Mouse (Mus musculus) inflammation-experienced regulatory T-cells, adult 6 months (primary cell): Measurements from ENCODE around the gene Mob1b. TPM values are rescaled to one million over a fixed set of nuclear protein-coding genes. Genes with fewer than 3 reads are reported as not detected.
"Not testable (repeated sequence)": the region's sequence is repeated elsewhere in the genome, so short reads cannot be mapped to it uniquely, and the experiment has no call there.

ENCODE experiments used
- ATAC-seq: one replicate; pipeline ENCODE4 v1.8.0; 2017
- polyA plus RNA-seq, 3 experiments: library from polyadenylated mRNA; unstranded; fragments of 100-300 nt; shearing (Covaris generic); gene quantifications; one replicate each; pipeline ENCODE4 v1.2.1; 2017

Gene Mob1b
- polyA plus RNA-seq, 3 experiments from 2014 or later = 8.8 to 11.5 (median 8.9) TPM

DNA sequence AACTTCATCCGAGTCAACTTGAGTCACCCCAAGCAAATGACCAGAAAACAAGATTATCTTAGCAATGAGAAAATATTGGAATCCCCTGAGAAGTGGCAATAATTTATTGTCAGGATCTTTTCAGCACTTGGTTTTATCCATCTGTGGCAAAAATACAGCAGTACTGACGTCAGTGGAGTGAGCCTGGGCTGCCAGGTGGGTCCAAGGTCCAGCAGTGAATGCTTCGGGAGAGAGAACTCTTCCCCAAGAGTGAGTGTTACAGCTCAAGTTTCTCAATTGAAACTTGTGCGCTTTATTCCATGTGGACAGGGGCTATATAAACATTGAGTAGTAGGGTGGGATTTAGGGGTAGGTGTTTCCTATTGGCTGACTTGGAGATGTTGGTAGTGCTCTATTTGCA is 18.6 kb upstream of the Mob1b start:
- no peak for ATAC-seq

DNA sequence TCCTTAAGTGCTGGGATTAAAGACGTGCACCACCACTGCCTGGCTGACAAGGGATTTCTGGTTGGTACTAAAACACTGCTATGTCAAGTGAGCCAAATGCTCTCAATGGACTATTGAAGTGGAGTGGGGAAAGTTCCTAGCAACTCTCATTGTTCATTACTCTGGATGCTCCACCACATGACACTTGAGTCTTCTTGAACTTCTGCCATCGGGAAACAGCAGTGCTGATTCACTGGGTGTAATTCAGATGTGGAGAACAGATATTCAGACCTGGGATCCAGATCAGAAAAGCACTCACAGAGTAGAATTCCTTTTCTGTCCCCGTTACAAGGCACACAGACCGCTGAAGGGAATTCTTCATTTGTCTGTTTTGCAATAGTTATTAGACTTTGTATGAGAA is 17.1 kb upstream of the Mob1b start:
- ATAC-seq = no peak

DNA sequence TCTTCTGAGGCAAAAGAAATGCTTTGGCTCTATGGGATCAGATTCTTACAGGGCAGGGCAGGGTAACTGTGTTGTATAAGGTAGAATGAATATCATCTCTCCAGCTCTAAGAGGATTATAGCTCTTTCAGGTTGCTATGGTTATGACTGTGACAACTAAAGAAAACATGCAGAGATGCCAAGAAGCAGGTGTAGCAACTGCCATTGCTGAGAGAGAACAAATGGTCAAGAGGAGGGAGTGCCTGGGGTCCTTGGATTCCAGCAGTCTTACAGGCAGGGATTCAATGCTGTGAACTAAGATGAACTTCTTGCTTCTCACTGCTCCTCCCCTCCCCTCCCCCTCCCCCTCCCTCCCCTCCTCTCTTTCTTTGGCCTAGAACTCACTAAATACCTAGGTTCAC is 9.5 kb upstream of the Mob1b start:
- no peak for ATAC-seq

DNA sequence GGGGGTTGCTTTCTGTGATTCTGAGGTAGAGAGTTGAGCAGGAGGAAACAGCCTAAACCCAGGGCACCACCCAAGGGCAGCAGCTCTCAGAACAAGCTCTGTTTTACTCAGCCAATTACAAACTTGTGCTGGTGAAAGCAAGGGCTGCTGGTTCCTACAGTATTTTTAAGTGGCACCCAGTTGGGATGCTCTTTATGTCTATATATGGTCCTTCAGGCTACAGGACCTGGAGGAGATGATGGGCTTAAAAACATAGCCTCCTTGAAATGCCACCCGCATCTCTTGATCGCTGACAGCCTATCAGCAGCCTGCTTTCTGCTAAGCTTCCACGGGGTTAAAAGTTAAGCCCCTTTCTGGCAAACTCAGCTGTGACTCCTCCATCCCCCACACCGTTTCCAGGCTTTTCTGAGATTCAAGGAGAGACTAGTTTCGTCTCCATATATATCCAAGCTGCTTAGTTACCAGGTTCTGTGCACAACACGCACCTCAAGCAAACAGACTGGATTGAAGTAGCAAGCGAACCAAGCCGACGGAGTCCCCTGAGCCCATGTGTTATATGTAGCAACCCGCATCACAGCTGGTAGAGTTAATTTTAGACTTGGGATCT is 8.9 kb upstream of the Mob1b start:
- ATAC-seq = no peak

DNA sequence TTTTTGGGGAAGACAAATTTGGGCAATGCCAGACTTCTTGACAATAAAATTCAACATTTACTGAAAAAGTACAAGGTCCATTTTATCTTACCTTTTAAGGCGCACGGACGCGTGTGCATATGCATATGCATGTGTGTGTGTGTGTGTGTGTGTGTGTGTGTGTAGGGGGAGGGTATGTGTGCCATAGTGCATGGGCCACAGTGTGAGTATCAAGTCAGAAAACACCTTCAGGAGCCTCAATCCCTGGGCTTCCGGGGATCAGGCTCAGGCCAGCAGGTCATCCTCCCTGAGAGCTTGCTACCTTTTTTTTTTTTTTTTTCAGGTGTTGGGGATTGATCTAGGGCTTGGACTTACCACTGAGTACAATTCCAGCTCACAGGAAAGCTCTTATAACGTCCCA is 8.3 kb upstream of the Mob1b start:
- ATAC-seq = no peak

DNA sequence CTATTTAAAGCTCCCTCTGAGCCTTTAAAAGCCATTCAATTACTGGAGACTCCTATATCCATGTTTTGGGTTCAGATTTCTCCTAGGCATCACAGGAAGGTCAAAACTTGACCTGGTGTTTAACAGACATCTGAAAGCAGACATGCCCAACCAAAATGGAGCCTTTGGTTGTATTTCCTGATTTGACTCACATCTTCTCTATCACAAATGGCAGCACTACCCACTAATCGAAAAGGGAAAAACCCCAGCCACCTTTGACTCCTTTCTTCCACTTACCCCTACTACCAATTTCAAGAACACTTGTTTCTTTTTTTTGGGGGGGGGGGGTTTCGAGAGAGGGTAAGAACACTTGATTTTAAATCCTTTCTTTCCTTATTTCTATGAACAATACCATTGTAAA is 3.7 kb upstream of the Mob1b start:
- no peak for ATAC-seq

DNA sequence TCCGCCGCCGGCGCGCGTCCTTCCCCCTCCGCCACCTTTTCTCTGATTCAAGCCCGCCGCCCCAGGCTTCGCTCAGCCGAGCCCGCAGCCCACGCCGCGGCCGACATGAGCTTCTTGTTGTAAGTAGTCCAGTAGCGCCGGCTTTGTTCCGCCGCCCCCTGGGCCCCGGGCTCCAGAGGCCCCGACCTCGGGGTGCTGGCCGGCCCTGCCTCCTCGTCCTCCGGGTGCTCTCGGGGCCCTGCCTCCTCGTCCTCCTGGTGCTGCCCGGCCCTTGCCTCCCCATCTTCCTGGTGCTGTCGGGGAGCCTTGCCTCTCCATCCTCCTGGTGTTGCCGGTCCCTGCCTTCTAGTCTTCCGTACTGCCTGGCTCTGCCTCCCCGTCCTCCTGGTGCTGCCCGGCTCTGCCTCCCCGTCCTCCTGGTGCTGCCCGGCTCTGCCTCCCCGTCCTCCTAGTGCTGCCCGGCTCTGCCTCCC is 384 bp downstream of the Mob1b start:
- ATAC-seq = peak; percentile 36

DNA sequence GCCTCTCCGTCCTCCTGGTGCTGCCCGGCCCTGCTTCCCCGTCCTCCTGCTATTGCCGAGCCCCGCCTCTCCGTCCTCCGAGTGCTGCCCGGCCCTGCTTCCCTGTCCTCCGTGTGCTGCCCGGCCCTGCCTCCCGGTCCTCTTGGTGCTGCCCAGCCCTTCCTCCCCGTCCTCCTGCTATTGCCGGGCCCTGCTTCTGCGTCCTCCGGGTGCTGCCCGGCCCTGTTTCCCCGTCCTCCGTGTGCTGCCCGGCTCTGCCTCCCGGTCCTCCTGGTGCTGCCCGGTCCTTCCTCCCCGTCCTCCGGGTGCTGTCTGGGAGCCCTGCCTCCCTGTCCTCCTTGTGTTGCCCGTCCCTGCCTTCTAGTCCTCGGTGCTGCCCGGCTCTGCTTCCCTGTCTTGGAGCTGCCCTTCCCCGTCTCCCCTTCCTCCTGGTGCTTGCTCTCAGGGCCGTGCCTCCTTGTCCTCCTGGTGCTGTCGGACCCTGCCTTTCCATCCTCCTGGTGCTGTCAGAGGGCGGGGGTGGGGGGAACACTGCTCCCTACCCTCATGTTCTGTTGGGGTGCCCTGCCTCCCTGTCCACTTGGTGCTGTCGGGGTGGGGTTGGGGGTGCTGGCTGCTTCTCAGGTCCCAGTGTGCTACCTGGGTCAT is 1.0 kb downstream of the Mob1b start:
- no peak for ATAC-seq

DNA sequence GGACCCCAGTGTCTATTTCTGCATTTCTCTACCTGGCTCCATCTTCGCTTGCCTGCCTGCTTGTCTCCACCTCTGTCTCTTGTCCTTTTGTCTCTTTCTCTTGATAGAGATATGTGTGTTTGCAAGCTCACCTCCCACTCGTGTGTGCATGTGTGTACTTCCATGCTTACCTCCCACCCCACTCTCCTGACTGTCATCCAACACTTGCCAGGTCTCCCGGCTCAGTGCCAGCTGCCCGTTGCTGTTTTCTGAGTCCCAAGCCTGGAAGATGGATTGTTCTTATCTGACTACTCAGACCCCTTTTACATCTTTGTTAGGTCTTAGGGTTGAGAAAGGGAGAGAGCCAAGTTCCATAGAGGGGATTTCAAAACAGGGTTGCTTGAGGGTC is 1.6 kb downstream of the Mob1b start:
- no peak for ATAC-seq

DNA sequence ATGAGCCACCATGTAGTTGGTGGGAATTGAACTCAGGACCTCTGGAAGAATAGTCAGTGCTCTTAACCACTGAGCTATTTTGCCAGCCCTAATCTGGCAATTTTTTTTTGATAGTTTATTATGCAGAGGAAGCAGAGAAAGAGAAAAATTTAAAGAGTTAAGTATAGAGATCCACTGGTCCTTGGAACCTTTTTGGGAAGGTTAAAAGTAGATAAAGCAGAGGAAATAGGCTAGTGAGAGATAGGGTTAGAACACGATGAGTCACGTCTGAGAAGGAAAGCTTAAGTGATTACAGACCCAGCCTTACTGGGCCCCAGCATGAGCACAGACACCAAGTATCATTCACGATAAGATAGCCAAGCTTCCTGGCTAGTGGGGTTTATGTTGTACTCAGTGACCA is 3.4 kb downstream of the Mob1b start:
- no peak for ATAC-seq

DNA sequence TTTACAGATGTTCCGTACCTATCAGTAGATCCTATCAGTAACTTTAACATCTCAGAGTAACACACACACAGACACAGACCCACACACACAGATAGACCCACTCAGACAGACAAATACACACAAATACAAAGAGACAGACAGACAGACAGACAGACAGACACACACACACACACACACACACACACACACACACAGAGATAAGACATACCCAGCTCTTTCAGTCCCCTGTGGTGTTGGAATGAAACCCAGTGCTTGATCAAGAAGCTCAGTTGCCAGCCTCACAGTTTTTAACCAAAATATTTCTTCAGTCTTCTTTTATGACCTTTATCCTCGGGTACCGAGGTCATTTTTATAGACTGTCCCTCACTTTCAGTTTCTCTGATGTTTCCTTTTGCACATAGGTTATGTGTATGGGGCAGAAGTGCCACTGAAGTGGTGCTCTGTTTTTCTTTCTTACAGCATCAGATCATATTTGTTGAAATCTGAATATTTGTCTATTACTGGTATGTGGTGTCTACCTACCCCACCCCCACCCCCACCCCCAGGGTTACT is 7.0 kb downstream of the Mob1b start:
- peak; percentile 62 for ATAC-seq

DNA sequence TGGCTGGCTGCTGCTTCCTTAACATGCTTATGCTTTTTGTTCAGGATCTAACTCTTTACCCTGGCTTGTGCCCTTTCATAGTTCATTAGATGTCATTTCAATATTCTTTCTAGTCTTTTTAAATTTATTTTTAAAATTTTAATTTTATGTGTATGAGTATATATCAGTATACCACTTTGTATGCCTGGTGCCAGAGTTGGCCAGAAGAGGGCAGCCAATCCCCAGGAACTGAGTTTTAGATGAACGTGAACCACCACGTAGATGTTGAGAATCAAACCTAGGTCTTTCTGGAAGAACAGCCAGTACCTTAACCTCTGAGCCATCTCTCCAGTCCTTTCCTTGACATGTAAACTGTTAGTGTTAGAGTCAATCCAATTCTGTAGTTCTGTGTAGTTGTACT is 14.1 kb downstream of the Mob1b start:
- ATAC-seq = peak; percentile 56

DNA sequence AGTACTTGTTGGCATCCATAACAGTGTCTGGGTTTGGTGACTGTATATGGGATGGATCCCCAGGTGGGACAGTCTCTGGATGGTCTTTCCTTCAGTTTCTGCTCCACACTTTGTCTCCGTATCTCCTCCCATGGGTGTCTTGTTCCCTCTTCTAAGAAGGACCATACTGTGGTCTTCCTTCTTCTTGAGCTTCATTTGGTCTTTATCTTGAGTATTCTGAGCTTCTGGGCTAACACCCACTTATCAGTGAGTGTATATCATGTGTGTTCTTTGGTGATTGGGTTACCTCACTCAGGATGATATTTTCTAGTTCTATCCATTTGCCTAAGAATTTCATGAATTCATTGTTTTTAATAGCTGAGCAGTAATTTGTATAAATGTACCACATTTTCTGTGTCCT is 20.4 kb downstream of the Mob1b start:
- ATAC-seq = not testable (repeated sequence)

DNA sequence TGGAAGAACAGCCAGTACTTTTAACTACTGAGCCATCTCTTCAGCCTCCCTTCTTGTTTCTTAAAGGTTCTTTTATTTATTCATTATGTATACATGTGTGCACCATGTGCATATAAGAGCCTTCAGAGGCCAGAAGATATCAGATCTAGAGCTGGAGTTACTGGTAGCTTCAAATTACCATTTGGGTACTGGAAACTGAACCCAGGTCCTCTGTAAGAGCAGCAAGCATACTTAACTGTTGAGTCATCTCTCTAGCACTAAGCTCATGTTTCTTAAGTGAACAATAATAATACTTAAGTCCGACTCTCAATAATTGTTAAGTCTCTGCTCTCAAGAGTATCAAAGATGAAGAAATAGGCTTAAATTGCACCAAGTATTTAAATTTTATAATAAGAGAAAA is 27.1 kb downstream of the Mob1b start:
- ATAC-seq = no peak

DNA sequence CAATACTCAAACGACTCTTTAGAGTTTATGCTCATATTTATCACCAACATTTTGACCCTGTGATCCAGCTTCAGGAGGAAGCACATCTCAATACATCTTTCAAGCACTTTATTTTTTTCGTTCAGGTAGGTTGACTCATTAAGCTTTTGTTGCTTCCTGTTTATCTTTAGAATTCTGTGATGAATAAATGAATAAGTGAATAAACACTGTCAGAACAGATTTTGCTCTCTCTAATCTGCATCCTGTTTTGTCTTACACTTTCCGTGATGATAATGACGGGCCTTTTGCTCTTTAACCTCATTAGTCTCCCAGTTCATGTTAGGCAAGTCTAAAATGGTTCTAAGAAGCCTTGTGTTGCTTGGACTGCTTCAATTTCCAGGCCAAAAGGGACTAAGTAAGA is 32.5 kb downstream of the Mob1b start:
- peak; percentile 84 for ATAC-seq

DNA sequence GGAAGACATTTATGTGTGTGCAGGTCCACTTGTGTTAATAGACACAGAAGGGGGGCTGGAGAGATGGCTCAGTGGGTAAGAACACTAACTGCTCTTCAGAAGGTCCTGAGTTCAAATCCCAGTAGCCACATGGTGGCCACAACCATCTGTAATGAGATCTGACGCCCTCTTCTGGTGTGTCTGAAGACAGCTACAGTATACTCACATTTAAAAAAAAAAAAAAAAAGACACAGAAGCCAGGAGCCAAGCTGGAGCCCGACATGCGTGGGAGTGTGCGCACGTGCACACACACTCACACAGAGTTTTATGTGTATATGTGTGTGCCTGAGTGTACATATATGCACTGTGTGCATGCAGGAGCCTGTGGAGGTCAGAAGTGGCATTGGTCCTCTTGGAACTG is 42.0 kb downstream of the Mob1b start:
- no peak for ATAC-seq

DNA sequence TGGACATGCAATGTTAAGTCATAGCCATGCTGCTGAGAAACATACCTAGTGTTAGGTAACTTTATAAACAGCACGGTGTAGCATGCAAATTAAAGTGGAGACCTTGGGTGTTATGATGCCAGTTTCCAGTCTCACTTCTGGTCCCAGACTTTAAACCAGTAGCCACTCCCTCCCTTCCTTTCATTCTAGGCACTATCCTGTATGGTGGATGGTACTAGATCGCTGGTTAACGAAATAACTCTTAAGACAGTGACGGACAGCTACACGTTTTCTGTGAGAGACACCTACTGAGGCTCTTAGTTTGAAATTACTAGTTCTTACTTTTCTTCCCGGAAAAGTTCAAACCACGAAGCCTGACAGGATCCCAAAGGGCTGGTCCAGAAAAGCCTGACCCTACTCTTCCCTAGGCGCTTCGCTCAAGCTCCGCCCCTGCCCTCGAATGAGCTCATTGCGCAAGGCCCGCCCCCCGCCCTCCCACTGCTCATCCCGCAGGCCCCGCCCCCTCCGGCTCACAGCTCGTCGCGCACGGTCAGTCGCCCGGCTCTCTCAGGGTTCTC is 43.9 kb downstream of the Mob1b start:
- peak; percentile 28 for ATAC-seq

DNA sequence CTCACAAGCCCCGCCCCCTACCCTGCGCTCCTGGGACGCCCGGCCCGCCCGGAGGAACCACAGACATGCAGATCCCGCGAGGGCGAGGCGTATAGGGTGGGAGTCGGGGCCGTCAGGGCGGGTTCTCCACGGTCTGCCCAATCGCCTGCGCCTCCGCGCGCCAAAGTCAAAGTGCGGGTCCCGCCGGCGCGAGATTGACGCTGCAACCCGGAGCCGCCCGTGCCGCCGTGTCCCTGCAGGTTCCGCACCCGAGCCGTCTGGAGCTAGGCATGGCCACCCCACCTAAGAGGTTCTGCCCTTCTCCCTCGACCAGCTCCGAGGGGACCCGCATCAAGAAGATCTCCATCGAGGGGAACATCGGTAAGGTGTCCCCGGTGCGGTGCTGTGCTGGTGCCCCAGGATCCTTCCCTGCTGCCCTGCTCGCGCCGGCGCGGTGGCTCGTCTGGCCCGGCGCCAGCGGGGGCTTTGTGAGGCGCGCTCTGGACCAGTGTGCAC is 44.4 kb downstream of the Mob1b start, which contains the start of gene Dck:
Gene Dck, plus strand, starts transcription at position 10 of the 495 bp plus-strand sequence.
- peak; percentile 91 for ATAC-seq

DNA sequence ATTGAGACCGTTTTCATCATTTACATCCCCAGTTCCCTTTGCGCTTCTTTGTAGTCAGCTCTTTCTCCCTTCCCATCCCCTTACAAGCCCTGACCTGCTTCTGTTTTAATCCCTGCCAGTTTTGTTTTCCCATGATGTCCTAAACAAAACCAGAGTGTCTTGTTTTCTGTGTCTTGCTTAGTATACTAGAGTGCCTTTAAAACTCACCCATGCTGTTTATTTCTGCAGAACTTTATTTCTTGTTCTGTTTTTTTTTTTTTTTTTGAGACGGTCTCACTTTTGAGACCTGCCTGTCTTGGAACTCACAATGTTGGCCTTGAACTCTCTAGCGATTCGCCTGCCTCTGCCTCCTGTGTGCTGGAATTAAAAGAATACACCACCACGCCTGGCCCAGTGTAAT is 44.9 kb downstream of the Mob1b start:
- no peak for ATAC-seq

DNA sequence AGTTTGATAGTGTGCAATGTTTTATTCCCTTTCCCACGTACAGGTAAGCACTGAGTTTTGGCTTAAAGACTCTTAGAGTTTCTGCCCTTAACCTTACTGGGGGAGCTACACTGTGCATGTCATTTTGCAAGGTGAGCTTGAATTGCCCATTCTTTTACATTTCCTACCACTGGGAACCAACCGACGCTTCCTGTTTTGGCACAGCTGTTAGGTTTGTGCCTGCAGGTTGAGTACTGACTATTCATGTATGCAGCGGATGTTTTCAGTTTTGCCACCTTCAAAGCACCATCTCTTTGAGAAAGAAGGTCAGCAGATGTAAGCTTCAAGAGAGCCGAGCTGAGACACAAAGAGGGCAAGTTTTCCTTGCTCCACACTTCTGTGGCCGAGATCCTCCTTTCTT is 45.5 kb downstream of the Mob1b start:
- peak; percentile 36 for ATAC-seq

DNA sequence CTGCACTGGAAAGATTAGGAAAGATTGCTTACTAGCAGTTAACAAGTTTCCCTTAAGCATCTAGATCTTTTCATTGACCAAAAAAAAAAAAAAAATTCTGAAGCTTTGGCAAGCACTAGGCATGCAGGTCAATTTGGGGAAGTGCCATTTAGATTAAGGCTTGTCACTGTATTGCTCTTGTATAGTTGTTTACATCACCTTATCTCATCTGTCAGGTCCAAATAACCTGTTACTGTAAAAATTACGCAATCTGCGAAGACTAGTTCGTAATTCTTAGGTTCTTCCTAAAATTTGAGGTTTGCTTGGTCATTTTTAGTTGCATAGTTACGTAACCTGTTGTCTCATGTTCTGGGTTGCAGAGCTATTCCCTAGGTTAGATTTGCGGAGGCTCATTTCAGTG is 46.2 kb downstream of the Mob1b start:
- ATAC-seq = no peak

DNA sequence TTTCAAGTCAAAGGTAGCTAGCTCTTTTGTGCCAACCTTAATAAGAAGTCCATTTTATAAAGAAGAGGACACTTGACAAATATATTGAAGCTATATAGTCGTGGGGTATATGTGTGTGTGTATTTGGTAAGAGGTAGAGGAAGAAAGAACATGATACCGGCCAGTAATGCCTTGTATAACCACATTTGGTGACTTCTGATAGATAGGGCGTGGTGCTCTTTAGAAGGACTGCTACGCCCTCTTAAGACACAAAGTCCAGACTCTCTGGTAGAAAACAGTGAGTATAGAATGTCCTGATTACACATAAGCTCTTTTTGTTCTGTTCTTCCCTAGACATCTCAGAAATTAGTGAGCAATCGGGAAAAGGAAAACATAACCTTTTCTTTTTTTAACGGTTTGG is 47.5 kb downstream of the Mob1b start:
- ATAC-seq = no peak

DNA sequence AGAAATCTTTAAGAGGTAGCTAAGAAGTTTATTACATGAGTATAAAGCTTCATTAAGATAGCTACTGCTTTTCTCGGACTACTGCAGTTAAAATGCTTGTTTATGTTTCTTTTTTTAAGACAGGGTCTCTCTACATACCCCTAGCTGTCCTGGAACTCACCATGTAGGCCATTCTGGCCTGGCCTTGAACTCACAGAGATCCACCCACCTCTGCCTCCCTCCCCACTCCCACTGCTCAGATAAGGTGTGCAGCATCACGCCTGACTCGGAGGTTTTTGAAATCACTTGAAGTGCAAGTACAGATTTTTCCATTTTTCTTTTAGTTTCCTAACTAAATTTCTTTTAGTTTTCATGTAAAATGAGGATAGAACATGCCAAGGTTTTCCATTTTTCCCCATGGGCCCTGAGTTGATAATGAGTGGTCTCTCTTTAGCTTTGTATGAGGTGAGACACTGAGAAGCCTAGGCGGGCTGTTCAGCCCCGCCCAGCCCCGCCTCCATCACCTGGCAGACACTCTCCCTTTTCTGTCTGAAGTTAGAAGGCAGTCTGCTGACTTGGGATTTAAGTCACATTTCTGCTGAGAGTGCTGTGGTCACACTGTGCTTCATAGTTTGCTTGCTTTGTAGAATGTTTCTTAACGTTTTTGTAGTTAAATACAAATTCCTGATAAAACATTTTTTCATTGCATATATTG is 61.6 kb downstream of the Mob1b start:
- no peak for ATAC-seq
